Mouse (Mus musculus): ENCODE measurements at regions not wholly inside any gene's neighbourhood (a gene's known extent, or its start where the extent isn't known, plus 50 kb on each side); places are given as distances from the start of the nearest gene placed in this dataset.

- no peaks in the 10 kb centered on the region for H3K9me3 ChIP-seq (replicated peaks; ENCODE audit: insufficient read depth, low read length)
- no peaks in the 10 kb centered on the region for H3K79me2 ChIP-seq (ENCODE audit: control insufficient read depth, insufficient read depth, low read length, poor library complexity)
- no peak for DNase-seq (ENCODE audit: low read depth, low spot score)
- H3K4me3 ChIP-seq (ENCODE audit: control insufficient read depth in 1 of 2, insufficient read depth in 1 of 2, low read depth in 2 of 2, low read length in 2 of 2), result no peak overlapping the region
- no peaks in the 10 kb centered on the region for H3K36me3 ChIP-seq (ENCODE audit: control insufficient read depth in 1 of 2, insufficient read depth in 2 of 2, low read length in 2 of 2)
- H3K27me3 ChIP-seq (ENCODE audit: control insufficient read depth in 1 of 2, insufficient read depth in 2 of 2, low read length in 2 of 2), result no peaks in the 10 kb centered on the region
- H3K27ac ChIP-seq (ENCODE audit: control insufficient read depth, low read depth, low read length), result no peak overlapping the region
- no peak for TF ChIP-seq ZC3H11A (IDR thresholded peaks at IDR 0.05; ENCODE audit: low read depth, low read length)
- TF ChIP-seq USF1 (IDR thresholded peaks at IDR 0.05; ENCODE audit: low read depth, low read length), result no peak
- no peak for TF ChIP-seq KAT2A (conservative IDR thresholded peaks at IDR 0.05; ENCODE audit: low read depth, low read length)
- TF ChIP-seq MEF2A (IDR thresholded peaks at IDR 0.05; ENCODE audit: extremely low read depth, insufficient replicate concordance, low read depth, low read length, poor library complexity, severe bottlenecking), result no peak
- H3K9ac ChIP-seq (ENCODE audit: control insufficient read depth, low read depth, low read length, poor library complexity, severe bottlenecking), result no peak overlapping the region
- H3K4me1 ChIP-seq (ENCODE audit: control insufficient read depth in 1 of 2, insufficient read depth in 2 of 2, low read length in 2 of 2), result no peaks in the 10 kb centered on the region
Observed at GRCm38 (mm10) chr5:119524171-119524570, 146.3 kb upstream of the Tbx3 start.

- Histone ChIP-seq H3K79me2 (ENCODE audit: control insufficient read depth, insufficient read depth, low read length, poor library complexity) (no peaks in the 10 kb centered on the region), H3K4me1 (ENCODE audit: control insufficient read depth in 1 of 2, insufficient read depth in 2 of 2, low read length in 2 of 2) (no peaks in the 10 kb centered on the region), H3K9ac (ENCODE audit: control insufficient read depth, low read depth, low read length, poor library complexity, severe bottlenecking) (no peak overlapping the region), H3K36me3 (ENCODE audit: control insufficient read depth in 1 of 2, insufficient read depth in 2 of 2, low read length in 2 of 2) (no peaks in the 10 kb centered on the region), H3K9me3 (replicated peaks; ENCODE audit: insufficient read depth, low read length) (no peaks in the 10 kb centered on the region), H3K27ac (ENCODE audit: control insufficient read depth, low read depth, low read length) (no peak overlapping the region), H3K27me3 (ENCODE audit: control insufficient read depth in 1 of 2, insufficient read depth in 2 of 2, low read length in 2 of 2) (no peaks in the 10 kb centered on the region), H3K4me3 (ENCODE audit: control insufficient read depth in 1 of 2, insufficient read depth in 1 of 2, low read depth in 2 of 2, low read length in 2 of 2) (no peak overlapping the region)
- TF ChIP-seq NELFE (IDR thresholded peaks at IDR 0.05; ENCODE audit: low read depth, low read length) (no peak), CTCF (IDR thresholded peaks at IDR 0.05 in 2 of 3, conservative IDR thresholded peaks at IDR 0.05 in 1 of 3; ENCODE audit: control insufficient read depth in 1 of 3, insufficient read depth in 1 of 3, low read depth in 2 of 3, low read length in 3 of 3, poor library complexity in 1 of 3, severe bottlenecking in 1 of 3) (no peak), ZMIZ1 (IDR thresholded peaks at IDR 0.05; ENCODE audit: low read depth, low read length) (no peak)
- no peak for DNase-seq (ENCODE audit: low read depth, low spot score)
Observed at GRCm38 (mm10) chr5:119525960-119526359, 144.5 kb upstream of the Tbx3 start.

DNA sequence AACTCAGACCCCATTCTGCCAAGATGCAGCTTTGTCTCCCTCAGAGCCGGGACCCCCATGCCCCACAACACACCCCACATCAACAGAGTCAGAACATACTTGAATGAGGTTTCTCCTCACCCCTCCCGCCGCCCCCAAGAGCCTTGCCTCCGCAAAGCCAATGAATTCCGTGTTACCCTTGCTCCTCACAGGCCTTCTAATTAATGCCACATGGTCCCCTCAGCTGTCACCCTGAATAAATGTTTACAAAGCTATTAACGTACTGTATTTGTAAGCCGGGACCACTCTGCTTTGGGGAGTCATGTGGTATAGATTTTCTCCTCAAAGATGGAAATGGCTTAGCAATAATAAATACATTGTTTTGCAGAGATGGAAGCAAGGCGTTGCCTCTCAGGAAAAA is 140.5 kb upstream of the Tbx3 start:
- H3K9me3 ChIP-seq (replicated peaks; ENCODE audit: insufficient read depth, low read length), result no peaks in the 10 kb centered on the region

More for the DNA sequence above, 140.5 kb upstream of the Tbx3 start:
- Histone ChIP-seq H3K4me3 (ENCODE audit: control insufficient read depth in 1 of 2, insufficient read depth in 1 of 2, low read depth in 2 of 2, low read length in 2 of 2) (no peak overlapping the region), H3K27ac (ENCODE audit: control insufficient read depth, low read depth, low read length) (no peak overlapping the region), H3K36me3 (ENCODE audit: control insufficient read depth in 1 of 2, insufficient read depth in 2 of 2, low read length in 2 of 2) (no peaks in the 10 kb centered on the region), H3K79me2 (ENCODE audit: control insufficient read depth, insufficient read depth, low read length, poor library complexity) (no peaks in the 10 kb centered on the region), H3K9ac (ENCODE audit: control insufficient read depth, low read depth, low read length, poor library complexity, severe bottlenecking) (no peak overlapping the region), H3K27me3 (ENCODE audit: control insufficient read depth in 1 of 2, insufficient read depth in 2 of 2, low read length in 2 of 2) (no peaks in the 10 kb centered on the region), H3K4me1 (ENCODE audit: control insufficient read depth in 1 of 2, insufficient read depth in 2 of 2, low read length in 2 of 2) (no peaks in the 10 kb centered on the region)
- no peak for TF ChIP-seq MAZ (IDR thresholded peaks at IDR 0.05; ENCODE audit: low read depth, low read length)
- no peak for TF ChIP-seq ZNF384 (IDR thresholded peaks at IDR 0.05; ENCODE audit: low read depth, low read length)
- no peak for TF ChIP-seq ZMIZ1 (IDR thresholded peaks at IDR 0.05; ENCODE audit: low read depth, low read length)
- no peak for TF ChIP-seq SIN3A (IDR thresholded peaks at IDR 0.05; ENCODE audit: low read length)
- TF ChIP-seq E2F4 (IDR thresholded peaks at IDR 0.05; ENCODE audit: borderline replicate concordance, low read depth, low read length), result no peak
- TF ChIP-seq CTCF (IDR thresholded peaks at IDR 0.05 in 2 of 3, conservative IDR thresholded peaks at IDR 0.05 in 1 of 3; ENCODE audit: control insufficient read depth in 1 of 3, insufficient read depth in 1 of 3, low read depth in 2 of 3, low read length in 3 of 3, poor library complexity in 1 of 3, severe bottlenecking in 1 of 3), result no peak
- TF ChIP-seq POLR2AphosphoS2 (IDR thresholded peaks at IDR 0.05; ENCODE audit: low read length), result no peak
- no peak for TF ChIP-seq GATA1 (IDR thresholded peaks at IDR 0.05; ENCODE audit: low read depth, low read length)
- TF ChIP-seq MXI1 (IDR thresholded peaks at IDR 0.05; ENCODE audit: low read depth, low read length), result no peak
- TF ChIP-seq BHLHE40 (IDR thresholded peaks at IDR 0.05; ENCODE audit: borderline replicate concordance, low read depth, low read length), result no peak
- TF ChIP-seq ZKSCAN1 (IDR thresholded peaks at IDR 0.05; ENCODE audit: low read depth, low read length), result no peak
- TF ChIP-seq GABPA (IDR thresholded peaks at IDR 0.05; ENCODE audit: low read depth, low read length), result no peak
- TF ChIP-seq RAD21 (IDR thresholded peaks at IDR 0.05; ENCODE audit: low read depth, low read length), result no peak
- TF ChIP-seq CHD1 (IDR thresholded peaks at IDR 0.05; ENCODE audit: low read depth, low read length), result no peak
- TF ChIP-seq UBTF (IDR thresholded peaks at IDR 0.05; ENCODE audit: borderline replicate concordance, insufficient read depth, low read depth, low read length), result no peak
- no peak for TF ChIP-seq ETS1 (IDR thresholded peaks at IDR 0.05; ENCODE audit: low read depth, low read length)
- no peak for TF ChIP-seq MYB (IDR thresholded peaks at IDR 0.05; ENCODE audit: low read depth, low read length)
- no peak for TF ChIP-seq USF2 (IDR thresholded peaks at IDR 0.05; ENCODE audit: borderline replicate concordance in 1 of 2, insufficient read depth in 1 of 2, low read depth in 1 of 2, low read length in 2 of 2)
- no peak for DNase-seq (ENCODE audit: low read depth, low spot score)
